Mouse (Mus musculus) gastrocnemius, postnatal 14 days (tissue): Measurements from ENCODE around the gene Ctsa. TPM values are rescaled to one million over a fixed set of nuclear protein-coding genes. Genes with fewer than 3 reads are reported as not detected.

Experiments
- total RNA-seq, 2 experiments: library from RNA; stranded (reverse); gene quantifications; 2 replicates each; pipeline ENCODE4 v1.2.3; 2021

The Ctsa gene
- total RNA-seq, 2 experiments from 2014 or later: 51.4 to 55.2 TPM

Other genes with a start within 250 kb of the Ctsa start
- gene Wfdc6a, start 247.4 kb upstream of the Ctsa start, total RNA-seq: not detected
- gene Eppin, start 239.3 kb upstream of the Ctsa start, total RNA-seq: not detected
- gene Wfdc6b, start 219.4 kb upstream of the Ctsa start, total RNA-seq: not detected
- gene Wfdc8, start 219.2 kb upstream of the Ctsa start, total RNA-seq: not detected
- gene Wfdc16, start 194.1 kb upstream of the Ctsa start, total RNA-seq: not detected
- gene Wfdc10, start 176.8 kb upstream of the Ctsa start, total RNA-seq: not detected
- not detected for gene Wfdc9, start 176.3 kb upstream of the Ctsa start, total RNA-seq
- not detected for gene Wfdc11, start 158.8 kb upstream of the Ctsa start, total RNA-seq
- gene Wfdc13, start 147.8 kb upstream of the Ctsa start, total RNA-seq: not detected
- gene Spint4, start 134.4 kb upstream of the Ctsa start, total RNA-seq: not detected
- gene Spint5, start 117.6 kb upstream of the Ctsa start, total RNA-seq: not detected
- not detected for gene Wfdc3, start 86.9 kb upstream of the Ctsa start, total RNA-seq
- gene Dnttip1, start 86.9 kb upstream of the Ctsa start, total RNA-seq: 10 to 100 TPM; 23.4 to 26.6 TPM
- 1 to 10 TPM; 6.9 to 8.1 TPM for gene Ube2c, start 63.0 kb upstream of the Ctsa start, total RNA-seq
- over 10,000 TPM; 14,912 to 15,737 TPM for gene Tnnc2, start 52.9 kb upstream of the Ctsa start, total RNA-seq
- 10 to 100 TPM; 18.0 to 18.7 TPM for gene Snx21, start 47.0 kb upstream of the Ctsa start, total RNA-seq
- gene Acot8, start 28.0 kb upstream of the Ctsa start, total RNA-seq: 1 to 10 TPM; 9.0 to 9.7 TPM
- gene Zswim3, start 27.8 kb upstream of the Ctsa start, total RNA-seq: 1 to 10 TPM; 1.1 to 1.2 TPM
- gene Zswim1, start 10.2 kb upstream of the Ctsa start, total RNA-seq: 1 to 10 TPM; 3.3 to 4.6 TPM
- under 1 TPM in 1 of 2 experiments, not detected in 1; 0.49 TPM for gene Spata25, start 4.3 kb upstream of the Ctsa start, total RNA-seq
- gene Neurl2, start 583 bp downstream of the Ctsa start, total RNA-seq: 10 to 100 TPM; 44.8 to 49.4 TPM
- gene Pltp, start 24.8 kb downstream of the Ctsa start, total RNA-seq: 10 to 100 TPM; 19.9 to 22.8 TPM
- 10 to 100 TPM; 22.2 to 26.6 TPM for gene Pcif1, start 46.4 kb downstream of the Ctsa start, total RNA-seq
- 1 to 10 TPM; 8.4 TPM for gene Zfp335, start 78.9 kb downstream of the Ctsa start, total RNA-seq
- gene Mmp9, start 107.9 kb downstream of the Ctsa start, total RNA-seq: 1 to 10 TPM in 1 of 2 experiments, under 1 TPM in 1; 0.95 to 1.2 TPM
- 1 to 10 TPM in 1 of 2 experiments, under 1 TPM in 1; 0.55 to 1.0 TPM for gene Slc12a5, start 127.9 kb downstream of the Ctsa start, total RNA-seq
- 10 to 100 TPM; 12.3 TPM for gene Ncoa5, start 202.0 kb downstream of the Ctsa start, total RNA-seq
- 1 to 10 TPM; 1.1 to 1.2 TPM for gene Cd40, start 222.8 kb downstream of the Ctsa start, total RNA-seq